Mouse (Mus musculus): ENCODE data around the gene Lpp. TPM values are rescaled to one million over a fixed set of nuclear protein-coding genes. Genes with fewer than 3 reads are reported as not detected.

Gene Lpp
- polyA plus RNA-seq, 1 experiment from 2014 or later, result 45.1 TPM

DNA sequence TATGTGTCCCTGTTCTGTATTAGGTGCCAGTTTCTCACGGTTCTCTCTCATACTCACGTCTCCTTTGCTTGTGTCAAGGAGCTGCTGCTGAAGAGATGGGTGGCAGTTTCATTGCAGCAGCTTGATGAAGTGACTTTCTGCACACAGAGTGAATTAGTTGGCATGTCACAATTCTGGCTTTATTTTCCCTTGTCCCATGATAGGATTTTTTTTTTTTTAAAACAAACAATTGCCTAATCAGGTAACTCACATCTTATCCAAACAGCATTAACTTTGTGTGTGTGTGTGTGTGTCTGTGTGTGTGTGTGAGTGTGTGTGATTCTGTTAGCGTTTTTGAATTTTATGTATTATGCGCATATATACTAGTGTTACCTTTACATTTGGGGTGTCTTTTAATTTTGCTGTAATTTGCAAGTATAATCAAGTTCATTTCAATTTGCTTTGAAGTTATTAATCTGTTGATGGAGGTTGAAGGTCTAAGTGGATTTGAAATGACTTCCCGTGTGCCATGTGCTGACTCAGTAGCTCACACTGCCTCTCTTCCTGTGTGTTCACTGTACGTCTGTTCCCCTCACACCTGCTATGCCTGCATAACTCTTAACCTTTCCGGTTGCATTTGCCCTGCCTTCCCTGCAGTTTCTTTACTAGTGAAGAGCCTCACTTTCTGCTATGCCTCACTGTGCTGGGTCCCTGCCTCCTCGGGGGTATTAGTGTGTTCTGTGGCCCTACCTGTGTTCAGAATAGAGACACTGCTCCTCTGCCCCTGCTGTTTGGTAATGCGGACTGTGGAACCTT lies 247.9 kb downstream of the Lpp start:
- no peak overlapping the region for H3K4me3 ChIP-seq
- H3K36me3 ChIP-seq, result no peaks in the 10 kb centered on the region
- ATAC-seq (ENCODE audit: insufficient number of reproducible peaks, insufficient read depth, low FRiP score, low TSS enrichment), result no peak
- H3K4me1 ChIP-seq, result no peaks in the 10 kb centered on the region
- WGBS, result 85% methylated on average over 9 of the region's 9 CpGs
- H3K9ac ChIP-seq, result no peak overlapping the region
- no peak overlapping the region for H3K27ac ChIP-seq
- H3K4me2 ChIP-seq (replicated peaks), result no peak overlapping the region
- no peaks in the 10 kb centered on the region for H3K9me3 ChIP-seq
- no peaks in the 10 kb centered on the region for H3K27me3 ChIP-seq

DNA sequence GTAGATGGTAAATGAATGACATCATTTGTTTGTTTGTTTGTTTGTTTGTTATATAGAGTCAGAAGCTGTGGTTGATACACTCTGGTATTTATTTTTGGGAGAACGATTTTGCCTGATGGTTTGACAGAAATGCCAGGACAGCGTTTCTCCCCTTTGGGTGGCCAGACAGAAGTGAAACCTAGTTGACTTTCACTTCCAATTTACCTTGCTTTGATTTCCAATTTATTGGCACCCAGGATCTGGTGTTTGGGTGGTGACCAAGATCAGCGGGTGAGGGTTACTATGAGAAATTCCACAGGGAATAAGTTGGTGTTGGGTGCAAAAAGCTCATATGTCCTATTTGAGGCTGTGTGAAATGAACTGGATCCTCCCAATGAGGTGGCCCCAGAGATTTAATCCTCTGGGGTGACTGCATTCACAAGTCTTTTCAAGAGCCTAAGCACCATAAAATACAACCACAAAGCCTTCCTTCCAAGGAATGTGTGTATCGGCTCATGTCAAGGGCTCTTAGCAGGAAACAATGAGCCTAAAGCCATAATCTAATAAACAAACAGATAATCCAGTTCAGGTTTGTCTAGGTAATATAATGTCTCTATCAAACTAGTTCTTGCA lies 249.8 kb downstream of the Lpp start:
- no peaks in the 10 kb centered on the region for H3K36me3 ChIP-seq
- no peaks in the 10 kb centered on the region for H3K9me3 ChIP-seq
- no peak overlapping the region for H3K4me3 ChIP-seq
- no peak for ATAC-seq (ENCODE audit: insufficient number of reproducible peaks, insufficient read depth, low FRiP score, low TSS enrichment)
- H3K9ac ChIP-seq, result no peak overlapping the region
- no peak overlapping the region for H3K27ac ChIP-seq
- H3K27me3 ChIP-seq, result no peaks in the 10 kb centered on the region
- 84% methylated on average over 4 of the region's 4 CpGs for WGBS
- H3K4me1 ChIP-seq, result no peaks in the 10 kb centered on the region
- no peak overlapping the region for H3K4me2 ChIP-seq (replicated peaks)

DNA sequence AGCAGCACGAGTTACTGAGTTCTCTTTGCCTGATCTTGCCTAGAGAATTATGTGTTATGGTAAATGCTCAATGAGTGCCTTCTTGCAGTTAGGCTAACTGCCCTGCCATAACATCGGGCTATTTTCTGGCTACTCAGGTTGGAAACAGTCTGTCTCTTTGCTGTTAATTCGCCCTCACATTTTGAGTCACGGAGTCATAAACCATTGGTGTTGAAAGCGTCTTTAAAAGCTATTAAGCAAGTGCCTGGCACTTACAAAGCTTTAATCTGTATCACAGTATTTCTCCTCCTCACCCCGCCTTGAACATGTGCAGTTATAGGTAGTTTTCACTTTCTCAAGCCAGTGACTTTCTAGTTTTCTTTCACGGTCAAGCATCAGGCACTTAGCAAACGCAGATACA lies 250.8 kb downstream of the Lpp start:
- Histone ChIP-seq H3K27ac (no peak overlapping the region), H3K4me3 (no peak overlapping the region), H3K27me3 (no peaks in the 10 kb centered on the region), H3K4me1 (no peaks in the 10 kb centered on the region), H3K36me3 (no peaks in the 10 kb centered on the region), H3K4me2 (replicated peaks) (no peak overlapping the region), H3K9ac (no peak overlapping the region), H3K9me3 (no peaks in the 10 kb centered on the region)
- WGBS, result 85% methylated on average over 8 of the region's 8 CpGs
- no peak for ATAC-seq (ENCODE audit: insufficient number of reproducible peaks, insufficient read depth, low FRiP score, low TSS enrichment)

DNA sequence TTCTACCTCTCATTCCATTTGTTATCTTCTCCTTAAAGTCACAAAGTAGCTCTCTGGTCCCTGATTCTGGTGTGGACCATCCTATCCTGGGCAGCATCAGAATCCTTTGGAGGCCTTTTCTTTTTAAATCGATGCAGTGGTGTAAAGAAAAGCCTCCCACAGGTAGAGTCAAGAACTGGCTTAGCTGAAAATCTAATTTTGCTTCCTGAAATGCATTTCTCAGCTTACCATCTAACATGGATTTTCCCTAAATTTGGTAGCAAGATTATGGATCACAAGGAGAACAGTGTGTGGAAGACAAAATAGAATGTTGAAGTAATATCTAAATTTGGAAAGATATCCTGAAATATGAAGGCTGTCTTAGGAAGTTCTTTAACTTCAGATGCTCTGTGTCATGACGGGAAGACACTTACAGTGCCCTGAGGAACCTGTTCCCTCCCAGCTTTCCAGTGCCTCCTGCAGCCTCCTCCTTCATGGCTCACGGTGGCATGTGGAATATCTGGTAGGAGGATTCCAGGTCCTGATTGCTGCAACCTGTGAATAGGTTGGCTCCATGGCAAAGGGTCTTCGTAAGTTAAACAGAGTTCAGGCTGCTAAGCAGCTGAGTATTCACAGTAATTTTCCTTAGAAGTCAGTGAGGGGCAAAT lies 251.6 kb downstream of the Lpp start:
- 80% methylated on average over 4 of the region's 4 CpGs for WGBS
- H3K27me3 ChIP-seq, result no peaks in the 10 kb centered on the region
- H3K9me3 ChIP-seq, result no peaks in the 10 kb centered on the region
- H3K36me3 ChIP-seq, result no peaks in the 10 kb centered on the region
- no peak overlapping the region for H3K27ac ChIP-seq
- no peaks in the 10 kb centered on the region for H3K4me1 ChIP-seq
- H3K9ac ChIP-seq, result no peak overlapping the region
- no peak for ATAC-seq (ENCODE audit: insufficient number of reproducible peaks, insufficient read depth, low FRiP score, low TSS enrichment)
- H3K4me2 ChIP-seq (replicated peaks), result no peak overlapping the region
- no peak overlapping the region for H3K4me3 ChIP-seq

DNA sequence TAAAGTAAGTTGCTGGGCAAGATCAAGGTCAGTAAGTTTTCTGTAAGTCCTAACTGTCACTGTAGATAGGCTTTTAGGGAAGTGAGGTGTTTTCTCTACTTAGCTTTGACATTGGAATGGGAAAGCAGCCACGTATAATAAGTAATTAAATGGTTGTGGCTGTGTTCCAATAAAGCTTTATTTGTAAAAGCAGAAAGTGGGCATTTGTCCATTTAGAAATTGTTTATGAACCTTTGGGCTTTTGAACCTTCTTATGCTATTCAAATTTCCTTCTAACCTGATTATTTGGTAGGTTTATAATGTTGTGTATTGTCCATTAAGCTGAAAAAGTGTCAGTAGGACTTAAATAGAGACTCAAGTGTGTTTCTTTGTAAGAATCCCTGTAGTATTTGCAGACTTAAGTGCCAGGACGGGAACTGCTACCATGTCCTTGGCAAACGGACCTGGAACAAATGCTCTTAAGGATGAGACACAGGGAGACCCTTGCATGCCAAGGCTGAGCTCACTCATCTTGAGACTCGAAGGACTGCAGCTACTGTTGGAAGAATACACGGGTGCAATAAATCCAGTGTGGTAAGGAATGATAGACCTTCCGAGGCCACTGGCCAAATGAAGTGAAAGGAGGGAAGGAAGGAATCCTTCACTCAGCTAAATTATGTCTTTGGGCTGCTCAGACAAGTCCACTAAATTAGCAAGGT lies 252.7 kb downstream of the Lpp start:
- H3K27ac ChIP-seq, result no peak overlapping the region
- no peaks in the 10 kb centered on the region for H3K4me1 ChIP-seq
- no peaks in the 10 kb centered on the region for H3K36me3 ChIP-seq
- no peak overlapping the region for H3K4me2 ChIP-seq (replicated peaks)
- H3K4me3 ChIP-seq, result no peak overlapping the region
- no peak overlapping the region for H3K9ac ChIP-seq
- H3K27me3 ChIP-seq, result no peaks in the 10 kb centered on the region
- WGBS, result 85% methylated on average over 6 of the region's 6 CpGs
- no peaks in the 10 kb centered on the region for H3K9me3 ChIP-seq
- ATAC-seq (ENCODE audit: insufficient number of reproducible peaks, insufficient read depth, low FRiP score, low TSS enrichment), result no peak

DNA sequence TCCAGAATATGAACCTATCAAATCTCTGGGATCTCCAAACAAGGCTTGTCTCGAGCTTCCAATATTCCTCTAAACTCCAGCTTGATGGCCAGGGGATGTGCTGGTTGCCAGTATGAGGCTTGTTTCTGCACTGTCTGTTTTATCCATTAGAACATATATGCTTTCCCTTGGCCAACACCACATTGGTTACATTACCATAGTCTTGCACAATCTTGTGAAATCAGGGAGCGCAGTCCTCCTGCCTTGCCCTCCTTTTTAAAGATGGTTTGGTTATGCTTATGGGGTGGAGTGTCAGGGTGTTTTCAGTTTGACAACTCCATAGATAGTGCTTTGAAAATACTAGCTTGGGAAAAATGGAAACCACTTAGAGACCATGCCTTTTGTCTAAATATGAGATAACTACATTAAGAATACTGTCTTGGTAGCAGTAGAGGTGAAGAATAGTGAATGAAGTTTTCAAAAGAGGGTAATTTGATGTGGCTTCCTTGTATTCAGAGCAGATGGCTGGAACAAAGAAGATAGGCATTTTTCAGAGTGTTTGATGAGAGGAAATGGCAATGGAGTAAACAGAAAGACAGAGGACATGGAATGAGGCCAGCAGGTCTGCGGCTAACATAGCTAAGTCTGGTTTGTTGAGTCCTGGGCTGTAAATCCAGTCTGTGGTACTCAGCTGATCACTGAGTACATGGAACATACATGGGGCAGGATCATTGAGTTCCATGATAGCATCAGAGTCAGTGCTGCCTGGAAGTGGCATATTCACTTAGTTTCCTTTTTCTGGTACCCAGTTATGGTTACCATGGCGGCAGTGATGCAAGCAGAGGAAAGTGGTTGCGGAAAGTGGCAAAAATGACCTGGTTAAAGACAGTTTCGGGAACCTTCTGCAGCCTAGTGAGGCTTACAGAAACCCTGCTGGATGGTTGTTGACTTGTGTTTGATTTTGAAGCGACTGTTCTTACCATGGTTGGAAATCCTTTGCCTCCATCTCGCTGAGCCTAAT lies 258.6 kb downstream of the Lpp start:
- ATAC-seq (ENCODE audit: insufficient number of reproducible peaks, insufficient read depth, low FRiP score, low TSS enrichment), result no peak
- no peaks in the 10 kb centered on the region for H3K4me1 ChIP-seq
- no peak overlapping the region for H3K4me2 ChIP-seq (replicated peaks)
- H3K9me3 ChIP-seq, result no peaks in the 10 kb centered on the region
- no peaks in the 10 kb centered on the region for H3K36me3 ChIP-seq
- no peak overlapping the region for H3K27ac ChIP-seq
- H3K9ac ChIP-seq, result no peak overlapping the region
- H3K27me3 ChIP-seq, result no peaks in the 10 kb centered on the region
- no peak overlapping the region for H3K4me3 ChIP-seq
- WGBS, result 82% methylated on average over 8 of the region's 8 CpGs

DNA sequence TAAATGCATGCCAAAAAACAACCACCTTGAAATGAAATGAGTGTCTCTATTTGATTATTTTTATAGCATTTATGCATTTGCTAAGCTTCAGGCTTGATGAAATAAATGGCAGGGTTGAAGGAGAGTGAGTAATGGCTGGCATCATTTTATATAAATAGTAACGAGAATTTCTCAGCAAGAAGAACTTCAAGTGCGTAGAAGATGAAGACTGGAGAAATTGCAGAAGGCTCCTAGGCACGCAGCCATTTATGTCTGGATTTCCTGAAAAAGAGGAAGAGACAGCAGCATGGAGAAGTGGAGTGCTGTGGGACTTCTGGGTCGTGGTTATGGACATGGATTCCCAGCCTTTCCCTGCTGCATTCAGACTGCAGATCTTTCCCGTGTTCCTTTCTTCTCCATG lies 259.7 kb downstream of the Lpp start:
- no peaks in the 10 kb centered on the region for H3K36me3 ChIP-seq
- ATAC-seq (ENCODE audit: insufficient number of reproducible peaks, insufficient read depth, low FRiP score, low TSS enrichment), result no peak
- no peak overlapping the region for H3K4me3 ChIP-seq
- H3K9ac ChIP-seq, result no peak overlapping the region
- no peak overlapping the region for H3K27ac ChIP-seq
- no peaks in the 10 kb centered on the region for H3K9me3 ChIP-seq
- 80% methylated on average over 5 of the region's 5 CpGs for WGBS
- no peaks in the 10 kb centered on the region for H3K27me3 ChIP-seq
- H3K4me2 ChIP-seq (replicated peaks), result no peak overlapping the region
- H3K4me1 ChIP-seq, result no peaks in the 10 kb centered on the region

DNA sequence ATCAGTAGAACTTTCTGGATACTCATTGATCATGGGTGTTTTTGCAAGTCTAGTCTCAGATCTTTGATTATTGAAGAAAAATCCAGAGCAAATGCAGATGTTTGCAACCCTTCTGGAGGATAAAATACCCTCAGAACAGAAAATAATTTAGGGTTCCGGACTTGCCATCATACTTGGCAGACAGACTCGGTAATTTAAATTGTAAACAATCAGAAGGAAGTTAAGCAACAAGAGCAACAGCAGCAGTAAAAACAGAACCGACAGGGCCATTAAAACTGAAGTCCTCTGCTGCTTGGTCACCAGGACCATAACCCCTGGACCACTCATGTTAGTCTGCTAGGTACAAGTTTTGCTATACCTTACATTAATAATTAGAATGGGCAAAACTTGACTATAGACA lies 261.8 kb downstream of the Lpp start:
- H3K4me1 ChIP-seq, result no peaks in the 10 kb centered on the region
- no peak for ATAC-seq (ENCODE audit: insufficient number of reproducible peaks, insufficient read depth, low FRiP score, low TSS enrichment)
- H3K9me3 ChIP-seq, result no peaks in the 10 kb centered on the region
- no peaks in the 10 kb centered on the region for H3K36me3 ChIP-seq
- no peak overlapping the region for H3K4me3 ChIP-seq
- WGBS, result 76% methylated on average over 3 of the region's 3 CpGs
- H3K27ac ChIP-seq, result no peak overlapping the region
- H3K9ac ChIP-seq, result no peak overlapping the region
- no peak overlapping the region for H3K4me2 ChIP-seq (replicated peaks)
- H3K27me3 ChIP-seq, result no peaks in the 10 kb centered on the region

DNA sequence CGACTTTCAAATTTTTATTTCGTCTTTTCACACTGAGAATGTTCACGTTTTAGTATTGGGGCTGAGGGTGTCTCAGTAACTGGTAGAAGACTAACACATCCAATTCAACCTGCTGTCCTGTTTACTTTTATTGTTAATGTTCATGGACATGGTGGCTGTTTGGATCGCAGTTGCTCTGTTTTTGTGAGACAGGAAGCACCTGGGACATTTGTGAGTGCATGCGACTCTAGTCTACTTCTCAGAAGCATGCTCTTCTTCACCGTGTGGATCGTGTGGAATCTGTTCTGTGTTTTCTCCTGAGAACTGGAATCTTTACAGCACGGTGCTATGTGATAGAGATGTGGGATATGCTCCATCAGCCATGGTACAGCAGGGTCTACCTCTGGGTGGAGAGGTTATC lies 262.7 kb downstream of the Lpp start:
- no peaks in the 10 kb centered on the region for H3K27me3 ChIP-seq
- H3K36me3 ChIP-seq, result no peaks in the 10 kb centered on the region
- WGBS, result 90% methylated on average over 8 of the region's 8 CpGs
- ATAC-seq (ENCODE audit: insufficient number of reproducible peaks, insufficient read depth, low FRiP score, low TSS enrichment), result no peak
- H3K4me1 ChIP-seq, result no peaks in the 10 kb centered on the region
- no peak overlapping the region for H3K27ac ChIP-seq
- H3K4me2 ChIP-seq (replicated peaks), result no peak overlapping the region
- H3K9ac ChIP-seq, result no peak overlapping the region
- no peaks in the 10 kb centered on the region for H3K9me3 ChIP-seq
- H3K4me3 ChIP-seq, result no peak overlapping the region

DNA sequence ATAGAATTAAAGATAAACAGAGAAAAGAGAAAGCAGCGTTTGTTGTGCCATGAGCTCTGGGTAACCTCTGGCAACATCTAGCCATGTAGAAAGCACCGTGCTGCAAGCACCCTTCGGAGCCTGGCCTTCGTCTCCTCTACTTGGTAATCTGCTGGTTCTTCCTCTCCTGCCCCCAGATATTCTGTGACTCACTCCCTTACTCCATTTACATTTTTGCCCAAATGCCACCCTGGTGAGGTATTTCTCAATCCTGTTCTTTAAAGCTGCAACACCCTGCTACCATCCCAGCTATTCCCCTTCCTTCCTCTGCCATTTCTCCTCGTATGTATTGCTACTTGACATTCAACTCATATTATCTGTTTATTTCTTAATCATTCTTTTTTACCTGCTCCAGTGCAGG lies 263.4 kb downstream of the Lpp start:
- H3K27ac ChIP-seq, result no peak overlapping the region
- H3K27me3 ChIP-seq, result no peaks in the 10 kb centered on the region
- H3K4me1 ChIP-seq, result no peaks in the 10 kb centered on the region
- H3K36me3 ChIP-seq, result no peaks in the 10 kb centered on the region
- WGBS, result 91% methylated on average over 5 of the region's 5 CpGs
- no peak overlapping the region for H3K4me2 ChIP-seq (replicated peaks)
- H3K9me3 ChIP-seq, result no peaks in the 10 kb centered on the region
- no peak overlapping the region for H3K9ac ChIP-seq
- no peak overlapping the region for H3K4me3 ChIP-seq
- no peak for ATAC-seq (ENCODE audit: insufficient number of reproducible peaks, insufficient read depth, low FRiP score, low TSS enrichment)

DNA sequence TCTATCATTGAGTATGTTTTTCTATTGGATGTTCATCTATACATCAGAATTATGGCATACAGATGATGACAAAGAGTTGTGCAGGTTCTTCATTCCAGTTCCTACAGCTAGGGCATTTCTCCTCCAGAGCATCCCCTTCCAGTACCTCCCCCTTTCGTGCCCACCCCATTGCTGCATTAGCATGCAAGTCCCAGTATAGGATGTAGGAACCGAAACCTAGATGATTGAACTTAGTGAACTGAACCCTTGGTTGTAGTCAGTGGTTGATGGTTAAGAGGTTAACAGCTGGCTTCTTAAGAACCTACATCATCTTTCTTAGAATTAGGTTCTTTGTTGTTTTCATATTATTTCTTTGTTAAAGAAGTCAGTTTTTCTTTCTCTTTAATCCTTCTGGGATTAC lies 265.7 kb downstream of the Lpp start:
- Histone ChIP-seq H3K4me3 (no peak overlapping the region), H3K4me1 (no peaks in the 10 kb centered on the region), H3K4me2 (replicated peaks) (no peak overlapping the region), H3K27ac (no peak overlapping the region), H3K36me3 (no peaks in the 10 kb centered on the region), H3K27me3 (no peaks in the 10 kb centered on the region), H3K9me3 (no peaks in the 10 kb centered on the region), H3K9ac (no peak overlapping the region)
- 94% methylated on average over 2 of the region's 2 CpGs for WGBS
- no peak for ATAC-seq (ENCODE audit: insufficient number of reproducible peaks, insufficient read depth, low FRiP score, low TSS enrichment)
